Mouse (Mus musculus) hematopoietic stem cell, adult 5-6 weeks (primary cell): Measurements from ENCODE around the gene Ppm1k. TPM values are rescaled to one million over a fixed set of nuclear protein-coding genes. Genes with fewer than 3 reads are reported as not detected.

Experiments
- total RNA-seq: library from RNA; stranded (forward); fragments of 172-1452, 232-1000 nt; gene quantifications from 2 replicates; pipeline ENCODE4 v1.2.3, GENCODE M21; 2017

The Ppm1k gene
- total RNA-seq, 1 experiment from 2014 or later, result 16.2 TPM

Other genes with a start within 250 kb of the Ppm1k start
- gene Vmn1r16, start 206.0 kb downstream of the Ppm1k start, total RNA-seq, result not detected in 2 replicates
- not detected in 2 replicates for gene Vmn1r17, start 171.7 kb downstream of the Ppm1k start, total RNA-seq
- not detected in 2 replicates for gene Vmn1r18, start 139.7 kb downstream of the Ppm1k start, total RNA-seq
- gene Vmn1r19, start 131.7 kb downstream of the Ppm1k start, total RNA-seq, result not detected in 2 replicates
- gene Vmn1r20, start 106.5 kb downstream of the Ppm1k start, total RNA-seq, result not detected in 2 replicates
- gene Herc6, start 45.5 kb upstream of the Ppm1k start, total RNA-seq, result 29.0 and 35.5 TPM in 2 replicates
- 20.1 and 22.0 TPM in 2 replicates for gene Pyurf, start 156.6 kb upstream of the Ppm1k start, total RNA-seq
- gene Lancl2, start 167.1 kb upstream of the Ppm1k start, total RNA-seq, result 37.1 and 64.0 TPM in 2 replicates